Mouse (Mus musculus): ENCODE results near the gene Ropn1. TPM values are rescaled to one million over a fixed set of nuclear protein-coding genes. Genes with fewer than 3 reads are reported as not detected.
"Not testable (repeated sequence)": the region's sequence is repeated elsewhere in the genome, so short reads cannot be mapped to it uniquely, and the experiment has no call there.

The Ropn1 gene
- polyA plus RNA-seq, 1 experiment from 2014 or later: not detected

DNA sequence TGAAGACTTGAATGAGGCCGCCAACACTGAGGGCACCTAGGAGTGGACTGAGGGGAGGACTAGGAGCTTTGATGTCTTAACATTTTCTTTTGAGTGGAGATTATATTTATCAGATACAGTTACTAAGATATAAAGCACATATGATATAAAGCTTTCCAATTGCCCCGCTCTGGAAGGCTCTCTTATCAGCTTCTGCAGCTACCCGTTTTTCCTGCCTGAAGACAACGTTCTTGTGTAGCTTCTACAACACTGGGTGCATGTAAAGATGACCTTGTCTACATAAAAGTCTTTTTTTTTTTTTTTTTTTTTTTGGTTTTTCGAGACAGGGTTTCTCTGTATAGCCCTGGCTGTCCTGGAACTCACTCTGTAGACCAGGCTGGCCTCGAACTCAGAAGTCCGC is 44.8 kb downstream of the Ropn1 start:
- Histone ChIP-seq H3K4me3 (ENCODE audit: low read depth, low read length) (no peak overlapping the region), H3K9ac (replicated peaks) (no peak overlapping the region), H3K36me3 (replicated peaks; ENCODE audit: insufficient read depth, low read length) (peaks cover 5% of the 10 kb centered on the region; the same call in 1 of the 2 replicates), H3K4me2 (ENCODE audit: low read depth, low read length) (no peak overlapping the region), H3K27ac (ENCODE audit: low read depth) (no peak overlapping the region), H3K27me3 (ENCODE audit: insufficient read depth, low read length) (no peaks in the 10 kb centered on the region), H3K4me1 (ENCODE audit: insufficient read depth) (peaks cover 7% of the 10 kb centered on the region), H3K9me3 (ENCODE audit: low read length) (no peaks in the 10 kb centered on the region)
- no peak for ATAC-seq
- TF ChIP-seq CTCF (IDR thresholded peaks at IDR 0.05; ENCODE audit: low read depth) (no peak), EP300 (IDR thresholded peaks at IDR 0.05; ENCODE audit: low read depth) (no peak)
- no peak for DNase-seq
- 59% methylated on average over 5 of the region's 7 CpGs for WGBS (ENCODE audit: insufficient replicate concordance)

DNA sequence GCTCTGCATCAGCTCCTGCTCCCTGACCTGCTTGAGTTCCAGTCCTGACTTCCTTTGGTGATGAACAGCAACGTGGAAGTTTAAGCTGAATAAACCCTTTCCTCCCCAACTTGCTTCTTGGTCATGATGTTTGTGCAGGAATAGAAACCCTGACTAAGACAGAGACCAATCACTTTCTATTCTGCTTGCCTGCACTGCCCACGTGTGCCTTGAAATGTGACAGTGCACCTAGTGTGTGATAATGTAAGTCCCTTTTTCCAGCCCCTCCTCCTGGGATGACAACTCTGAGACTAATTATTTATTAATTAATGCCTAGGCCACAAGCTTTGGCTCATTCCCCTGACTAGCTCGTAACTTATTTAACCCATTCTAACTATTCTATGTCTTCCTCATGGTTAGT is 49.0 kb downstream of the Ropn1 start:
- H3K4me1 ChIP-seq (ENCODE audit: insufficient read depth); H3K27ac ChIP-seq (ENCODE audit: low read depth); H3K4me3 ChIP-seq (ENCODE audit: low read depth, low read length); DNase-seq; H3K9ac ChIP-seq (replicated peaks); H3K27me3 ChIP-seq (ENCODE audit: insufficient read depth, low read length); H3K36me3 ChIP-seq (replicated peaks; ENCODE audit: insufficient read depth, low read length); H3K4me2 ChIP-seq (ENCODE audit: low read depth, low read length); ATAC-seq; H3K9me3 ChIP-seq (ENCODE audit: low read length): not testable (repeated sequence)
- WGBS (ENCODE audit: insufficient replicate concordance): 67% methylated on average over 3 of the region's 3 CpGs

DNA sequence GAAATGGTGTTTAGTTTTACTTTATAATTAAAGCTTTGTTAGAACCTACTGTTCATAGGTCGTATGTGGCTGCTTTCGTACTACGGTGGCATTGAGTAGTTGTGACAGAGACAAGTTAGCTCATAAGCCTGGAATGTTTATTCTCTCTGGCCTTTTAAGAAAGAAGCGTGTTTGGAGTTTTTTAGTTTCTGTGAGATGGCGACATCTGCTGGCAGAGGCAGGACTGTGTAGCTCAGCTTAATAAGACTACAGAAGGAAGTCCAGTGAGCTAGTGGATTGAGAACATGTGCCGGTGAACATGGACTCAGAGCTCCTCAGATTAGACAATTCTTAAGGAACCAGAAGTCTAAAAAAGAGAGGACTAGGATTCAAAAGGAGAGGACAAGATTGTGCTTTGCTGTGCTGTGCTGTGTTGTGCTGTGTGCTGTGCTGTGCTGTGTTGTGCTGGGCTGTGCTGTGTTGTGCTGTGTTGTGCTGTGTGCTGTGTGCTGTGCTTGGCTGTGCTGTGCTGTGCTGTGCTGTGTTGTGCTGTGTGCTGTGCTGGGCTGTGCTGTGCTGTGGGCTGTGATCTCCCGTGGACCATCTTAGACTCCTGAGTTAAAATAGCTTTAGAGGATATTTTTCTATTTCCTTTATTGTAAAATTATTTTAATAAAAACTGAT is 50.6 kb downstream of the Ropn1 start:
- TF ChIP-seq EP300 (IDR thresholded peaks at IDR 0.05; ENCODE audit: low read depth): no peak
- peak; percentile 86 for TF ChIP-seq CTCF (IDR thresholded peaks at IDR 0.05; ENCODE audit: low read depth)
- peak; percentile 89 for ATAC-seq
- no peaks in the 10 kb centered on the region for H3K4me1 ChIP-seq (ENCODE audit: insufficient read depth)
- peaks cover 5% of the 10 kb centered on the region; the same call in 1 of the 2 replicates for H3K36me3 ChIP-seq (replicated peaks; ENCODE audit: insufficient read depth, low read length)
- H3K9ac ChIP-seq (replicated peaks): no peak overlapping the region
- no peaks in the 10 kb centered on the region for H3K9me3 ChIP-seq (ENCODE audit: low read length)
- H3K27ac ChIP-seq (ENCODE audit: low read depth): no peak overlapping the region
- H3K4me3 ChIP-seq (ENCODE audit: low read depth, low read length): no peak overlapping the region
- H3K27me3 ChIP-seq (ENCODE audit: insufficient read depth, low read length): no peaks in the 10 kb centered on the region
- H3K4me2 ChIP-seq (ENCODE audit: low read depth, low read length): no peak overlapping the region
- DNase-seq: peak; percentile 74
- WGBS (ENCODE audit: insufficient replicate concordance): 21% methylated on average over 7 of the region's 7 CpGs

DNA sequence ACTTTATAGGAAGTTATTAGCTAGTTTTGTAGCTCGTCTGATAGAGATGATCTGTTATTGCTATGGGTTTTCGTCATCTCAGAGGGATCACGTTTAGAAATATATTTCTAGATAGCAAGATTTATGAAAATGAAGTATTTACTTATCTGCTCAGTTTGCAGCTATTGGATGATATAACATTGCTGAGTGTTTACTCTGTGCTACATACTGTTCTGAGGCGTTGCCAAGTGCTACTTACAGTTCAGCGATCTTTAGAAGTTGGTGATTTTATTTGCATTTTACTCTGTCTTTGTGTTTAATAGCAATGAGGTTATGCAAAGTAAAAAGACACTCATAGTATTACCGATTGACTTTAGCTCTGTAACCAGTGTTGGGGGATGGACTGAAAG is 51.1 kb downstream of the Ropn1 start:
- no peak overlapping the region for H3K9ac ChIP-seq (replicated peaks)
- WGBS (ENCODE audit: insufficient replicate concordance): 75% methylated on average over 6 of the region's 6 CpGs
- no peaks in the 10 kb centered on the region for H3K4me1 ChIP-seq (ENCODE audit: insufficient read depth)
- TF ChIP-seq EP300 (IDR thresholded peaks at IDR 0.05; ENCODE audit: low read depth) (no peak), CTCF (IDR thresholded peaks at IDR 0.05; ENCODE audit: low read depth) (no peak)
- H3K4me2 ChIP-seq (ENCODE audit: low read depth, low read length): no peak overlapping the region
- ATAC-seq (no peak), DNase-seq (no peak)
- no peaks in the 10 kb centered on the region for H3K9me3 ChIP-seq (ENCODE audit: low read length)
- H3K4me3 ChIP-seq (ENCODE audit: low read depth, low read length): no peak overlapping the region
- peaks cover 5% of the 10 kb centered on the region; the same call in 1 of the 2 replicates for H3K36me3 ChIP-seq (replicated peaks; ENCODE audit: insufficient read depth, low read length)
- H3K27ac ChIP-seq (ENCODE audit: low read depth): no peak overlapping the region
- H3K27me3 ChIP-seq (ENCODE audit: insufficient read depth, low read length): no peaks in the 10 kb centered on the region

DNA sequence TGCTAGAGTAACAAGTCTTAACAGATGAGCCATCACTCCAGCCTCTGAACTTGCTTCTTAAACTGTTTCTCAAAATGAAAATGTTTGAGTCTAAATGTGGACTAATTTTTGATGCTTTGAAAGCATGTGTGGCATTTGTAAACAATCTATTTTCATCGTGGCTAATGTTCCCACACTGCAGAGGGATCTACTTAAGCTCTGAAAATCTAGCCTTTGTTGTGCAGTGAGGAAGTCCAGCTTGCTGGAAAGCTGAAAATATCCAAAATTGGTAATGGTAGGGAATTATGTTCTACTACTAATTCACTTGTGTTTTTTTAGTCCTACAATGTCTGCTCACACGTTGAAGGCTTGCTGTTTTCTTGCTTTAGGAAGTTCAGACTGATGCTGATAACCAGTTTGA is 56.3 kb downstream of the Ropn1 start:
- H3K27ac ChIP-seq (ENCODE audit: low read depth): no peak overlapping the region
- DNase-seq: no peak
- H3K4me1 ChIP-seq (ENCODE audit: insufficient read depth): no peaks in the 10 kb centered on the region
- H3K36me3 ChIP-seq (replicated peaks; ENCODE audit: insufficient read depth, low read length): peaks cover 9% of the 10 kb centered on the region
- no peaks in the 10 kb centered on the region for H3K27me3 ChIP-seq (ENCODE audit: insufficient read depth, low read length)
- no peak for ATAC-seq
- WGBS (ENCODE audit: insufficient replicate concordance): 63% methylated on average over 2 of the region's 2 CpGs
- TF ChIP-seq EP300 (IDR thresholded peaks at IDR 0.05; ENCODE audit: low read depth) (no peak), CTCF (IDR thresholded peaks at IDR 0.05; ENCODE audit: low read depth) (no peak)
- no peaks in the 10 kb centered on the region for H3K9me3 ChIP-seq (ENCODE audit: low read length)
- H3K4me2 ChIP-seq (ENCODE audit: low read depth, low read length): no peak overlapping the region
- H3K4me3 ChIP-seq (ENCODE audit: low read depth, low read length): no peak overlapping the region
- no peak overlapping the region for H3K9ac ChIP-seq (replicated peaks)

DNA sequence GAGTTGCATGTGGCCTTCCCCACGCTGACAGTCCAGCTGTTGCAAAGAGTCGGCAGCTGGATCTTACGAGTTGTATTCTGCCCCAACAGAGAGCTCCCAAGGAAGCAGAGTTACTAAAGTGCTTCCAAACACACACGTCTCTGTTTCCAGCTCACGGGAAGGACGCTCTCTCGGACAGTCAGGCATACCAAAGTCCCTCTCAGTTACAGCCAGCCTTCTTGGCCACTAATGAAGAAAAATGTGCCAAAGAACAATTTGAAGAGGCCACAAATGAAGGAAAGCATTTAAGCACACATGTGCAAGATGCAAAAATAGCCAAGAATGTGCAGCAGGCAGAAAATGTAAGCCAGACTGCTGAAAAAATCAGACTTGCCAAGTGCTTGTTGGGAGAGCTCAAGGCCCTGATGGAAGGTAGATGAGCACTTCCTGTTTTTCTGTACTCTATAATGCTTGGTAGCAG is 56.8 kb downstream of the Ropn1 start:
- Histone ChIP-seq H3K36me3 (replicated peaks; ENCODE audit: insufficient read depth, low read length) (peaks cover 9% of the 10 kb centered on the region), H3K4me2 (ENCODE audit: low read depth, low read length) (no peak overlapping the region), H3K27ac (ENCODE audit: low read depth) (peak overlapping the region; percentile 11; the same call in 1 of the 2 replicates), H3K9me3 (ENCODE audit: low read length) (no peaks in the 10 kb centered on the region), H3K27me3 (ENCODE audit: insufficient read depth, low read length) (no peaks in the 10 kb centered on the region), H3K4me1 (ENCODE audit: insufficient read depth) (no peaks in the 10 kb centered on the region), H3K4me3 (ENCODE audit: low read depth, low read length) (no peak overlapping the region), H3K9ac (replicated peaks) (no peak overlapping the region)
- WGBS (ENCODE audit: insufficient replicate concordance): 83% methylated on average over 7 of the region's 7 CpGs
- DNase-seq (no peak), ATAC-seq (no peak)
- TF ChIP-seq EP300 (IDR thresholded peaks at IDR 0.05; ENCODE audit: low read depth) (no peak), CTCF (IDR thresholded peaks at IDR 0.05; ENCODE audit: low read depth) (no peak)

All from liver, postnatal 0 days (tissue).